ENCODE assay signal across 28 mouse cellular contexts in the genomic region with DNA sequence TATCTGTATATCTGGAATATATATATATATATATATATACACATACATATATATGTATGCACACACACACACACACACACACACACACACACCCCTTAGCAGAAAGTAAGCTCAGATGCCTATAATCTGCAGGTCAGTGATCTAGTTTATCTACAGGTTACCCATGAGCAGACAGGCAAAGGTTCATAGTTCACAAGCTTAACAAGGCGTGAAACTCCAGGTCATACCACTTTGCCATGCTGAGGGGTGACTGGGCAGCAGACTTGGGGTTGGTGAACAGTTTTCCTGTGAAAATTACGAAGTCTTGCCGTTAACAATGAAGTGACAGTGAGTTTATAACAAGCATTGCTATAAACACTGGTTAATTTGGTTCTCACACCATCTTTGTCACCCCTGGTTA.
DNase-seq lines count a peak whose midpoint lies in the region; ATAC-seq and TF ChIP-seq lines count a peak whose summit lies in the region.
"Had no signal": no experiment of that assay in that cellular context is flagged by ENCODE, and none has a peak within 500 bp of the region (broad histone marks: within the 10 kb centered on the region; RNA-seq: fewer than 3 reads in every experiment).

No protein-coding gene starts in this region.

- no peaks in the 10 kb centered on the region for H3K36me3 ChIP-seq in intestine, embryonic 16.5 days (ENCODE audit: control insufficient read depth, insufficient read depth, low read length)
- H3K36me3 ChIP-seq in kidney, adult 2 months (ENCODE audit: control insufficient read depth, insufficient read depth, low read length): no peaks in the 10 kb centered on the region
- H3K36me3 ChIP-seq in kidney, embryonic 16.5 days (ENCODE audit: insufficient read depth, low read length): no peaks in the 10 kb centered on the region
- no peaks in the 10 kb centered on the region; the same call in 1 of the 2 replicates for H3K36me3 ChIP-seq in hindbrain, embryonic 16.5 days (ENCODE audit: control insufficient read depth, insufficient read depth, low read length)
- H3K36me3 ChIP-seq: limb, embryonic 12.5 days; liver, embryonic 12.5 days had no signal

- no peaks in the 10 kb centered on the region for H3K27me3 ChIP-seq in intestine, embryonic 16.5 days (replicated peaks; ENCODE audit: control insufficient read depth, insufficient read depth, low read length)
- H3K27me3 ChIP-seq in kidney, adult 2 months (replicated peaks; ENCODE audit: control insufficient read depth, insufficient read depth, low read length): no peaks in the 10 kb centered on the region
- H3K27me3 ChIP-seq in kidney, embryonic 16.5 days (ENCODE audit: insufficient read depth, low read length): no peaks in the 10 kb centered on the region
- no peaks in the 10 kb centered on the region for H3K27me3 ChIP-seq in hindbrain, embryonic 16.5 days (replicated peaks; ENCODE audit: control insufficient read depth, insufficient read depth, low read length)
- H3K27me3 ChIP-seq: hindbrain, embryonic 13.5 days; limb, embryonic 12.5 days; liver, embryonic 12.5 days; neural tube, embryonic 15.5 days had no signal

- TF ChIP-seq POLR2A in kidney, adult 2 months (IDR thresholded peaks at IDR 0.05; ENCODE audit: low read depth, low read length): no peak

- H3K9ac ChIP-seq in intestine, embryonic 16.5 days (ENCODE audit: low read depth, low read length): no peak overlapping the region
- no peak overlapping the region for H3K9ac ChIP-seq in kidney, embryonic 16.5 days (replicated peaks; ENCODE audit: low read length)
- H3K9ac ChIP-seq in hindbrain, embryonic 16.5 days (ENCODE audit: low read depth, low read length): no peak overlapping the region
- H3K9ac ChIP-seq: hindbrain, embryonic 13.5 days; limb, embryonic 12.5 days; liver, embryonic 12.5 days; liver, postnatal 0 days; neural tube, embryonic 15.5 days had no signal

- no peaks in the 10 kb centered on the region for H3K9me3 ChIP-seq in intestine, embryonic 16.5 days (ENCODE audit: control insufficient read depth, low read length)
- H3K9me3 ChIP-seq in kidney, embryonic 16.5 days (ENCODE audit: low read length): no peaks in the 10 kb centered on the region
- no peaks in the 10 kb centered on the region for H3K9me3 ChIP-seq in hindbrain, embryonic 16.5 days (ENCODE audit: control insufficient read depth, low read length)
- H3K9me3 ChIP-seq: hindbrain, embryonic 13.5 days; limb, embryonic 12.5 days; liver, embryonic 12.5 days; neural tube, embryonic 15.5 days had no signal

- H3K4me3 ChIP-seq in intestine, embryonic 16.5 days (ENCODE audit: low read length): no peak overlapping the region
- H3K4me3 ChIP-seq in kidney, adult 2 months (ENCODE audit: insufficient read depth, low read depth, low read length): no peak overlapping the region
- H3K4me3 ChIP-seq in kidney, embryonic 16.5 days (ENCODE audit: low read length): no peak overlapping the region
- H3K4me3 ChIP-seq in hindbrain, embryonic 16.5 days (ENCODE audit: low read length): no peak overlapping the region
- H3K4me3 ChIP-seq: erythroblast, embryonic 14.5 days; gastrocnemius, adult 2 months; hindbrain, embryonic 13.5 days; left cerebral cortex, adult 2 months; limb, embryonic 12.5 days; liver, embryonic 12.5 days; neural tube, embryonic 15.5 days had no signal

- WGBS in intestine, embryonic 16.5 days: 79% methylated on average over 3 of the region's 3 CpGs
- WGBS in kidney, adult 2 months: 44% methylated on average over 3 of the region's 3 CpGs
- WGBS in kidney, embryonic 16.5 days: 54% methylated on average over 3 of the region's 3 CpGs
- WGBS in hindbrain, embryonic 16.5 days: 95% methylated on average over 3 of the region's 3 CpGs

- ATAC-seq in intestine, embryonic 16.5 days: peak; percentile 51; the same call in 1 of the 2 replicates
- peak; percentile 58 for ATAC-seq in kidney, embryonic 16.5 days (ENCODE audit: low FRiP score, low TSS enrichment)
- ATAC-seq in hindbrain, embryonic 16.5 days: no peak
- ATAC-seq: forebrain, embryonic 16.5 days; liver, embryonic 12.5 days; liver, postnatal 0 days; lung, postnatal 0 days had no signal

- H3K4me1 ChIP-seq in intestine, embryonic 16.5 days (ENCODE audit: control insufficient read depth, insufficient read depth, low read length): peaks cover 24% of the 10 kb centered on the region
- H3K4me1 ChIP-seq in kidney, adult 2 months (ENCODE audit: control insufficient read depth, insufficient read depth, low read length): peaks cover 49% of the 10 kb centered on the region
- peaks cover 53% of the 10 kb centered on the region for H3K4me1 ChIP-seq in kidney, embryonic 16.5 days (ENCODE audit: insufficient read depth, low read length)
- no peaks in the 10 kb centered on the region for H3K4me1 ChIP-seq in hindbrain, embryonic 16.5 days (ENCODE audit: control insufficient read depth, insufficient read depth, low read depth, low read length)

- H3K27ac ChIP-seq in intestine, embryonic 16.5 days (ENCODE audit: low read length): no peak overlapping the region
- H3K27ac ChIP-seq in kidney, adult 2 months (ENCODE audit: insufficient read depth, low read depth, low read length): peak overlapping the region; percentile 61
- H3K27ac ChIP-seq in kidney, embryonic 16.5 days (ENCODE audit: low read length): peak overlapping the region; percentile 67; the same call in 1 of the 2 replicates
- H3K27ac ChIP-seq in hindbrain, embryonic 16.5 days (ENCODE audit: low read depth, low read length): no peak overlapping the region
- H3K27ac ChIP-seq: gastrocnemius, adult 2 months; hindbrain, embryonic 13.5 days; left cerebral cortex, adult 2 months; liver, embryonic 12.5 days; neural tube, embryonic 15.5 days had no signal

- peak; percentile 83 for DNase-seq in kidney, adult 2 months
- peak; percentile 58 to 75 for DNase-seq in kidney, postnatal 36 days
- no peak for DNase-seq in lung, postnatal 10 days
- no peak for DNase-seq in retina, embryonic 14.5 days (ENCODE audit: low spot score)
- DNase-seq in urinary bladder, postnatal 14 days (ENCODE audit: low spot score): no peak
- DNase-seq: adrenal gland, postnatal 25 days; cerebellum, adult 11-12 months; cerebellum, postnatal 10 days; gastrocnemius, adult 2 months; gastrocnemius, postnatal 36 days; heart, adult 18-20 months; heart, postnatal 4 days; liver, postnatal 0 days; midbrain, embryonic 14.5 days; right cerebral cortex, adult 18-20 months; thymus, postnatal 4 days had no signal

- no peak overlapping the region for H3K4me2 ChIP-seq in intestine, embryonic 16.5 days (ENCODE audit: low read depth, low read length)
- no peak overlapping the region for H3K4me2 ChIP-seq in kidney, embryonic 16.5 days (replicated peaks; ENCODE audit: low read depth, low read length)
- H3K4me2 ChIP-seq in hindbrain, embryonic 16.5 days (ENCODE audit: low read length): no peak overlapping the region
- H3K4me2 ChIP-seq: heart, embryonic 11.5 days; hindbrain, embryonic 13.5 days; limb, embryonic 12.5 days; liver, embryonic 12.5 days; neural tube, embryonic 15.5 days had no signal

- no peak for TF ChIP-seq CTCF in kidney, adult 2 months (conservative IDR thresholded peaks at IDR 0.05; ENCODE audit: insufficient read depth, insufficient read length, low read depth, low read length)

Comparison
In these comparisons a context has a peak if more than half of its experiments do, and no peak if none do; other contexts are left out.
1. H3K27ac ChIP-seq: peak in kidney, adult 2 months (single experiment) and kidney, embryonic 16.5 days (single experiment); none in intestine, embryonic 16.5 days (single experiment) and hindbrain, embryonic 16.5 days (single experiment).
2. DNase-seq: peak in kidney, adult 2 months (single experiment) and kidney, postnatal 36 days (2 of 2); none in lung, postnatal 10 days (single experiment), retina, embryonic 14.5 days (single experiment) and urinary bladder, postnatal 14 days (single experiment).